Mouse (Mus musculus): ENCODE measurements at regions not wholly inside any gene's neighbourhood (a gene's known extent, or its start where the extent isn't known, plus 50 kb on each side); places are given as distances from the start of the nearest gene placed in this dataset.

GRCm38 (mm10) chr13:71270370-71270769 is 428.8 kb upstream of the Adamts16 start:
- peak overlapping the region; percentile 59 for H3K27ac ChIP-seq (ENCODE audit: insufficient read depth, low read depth, low read length)
- peak; percentile 80 for DNase-seq
- no peak overlapping the region for H3K4me3 ChIP-seq (ENCODE audit: insufficient read depth, low read depth, low read length)
- WGBS: 20% methylated on average over 8 of the region's 8 CpGs
- TF ChIP-seq CTCF (conservative IDR thresholded peaks at IDR 0.05; ENCODE audit: insufficient read depth, insufficient read length, low read depth, low read length): no peak
- TF ChIP-seq POLR2A (IDR thresholded peaks at IDR 0.05; ENCODE audit: low read depth, low read length): no peak
- H3K4me1 ChIP-seq (ENCODE audit: control insufficient read depth, insufficient read depth, low read length): peaks cover 17% of the 10 kb centered on the region
- H3K36me3 ChIP-seq (ENCODE audit: control insufficient read depth, insufficient read depth, low read length): no peaks in the 10 kb centered on the region
- no peaks in the 10 kb centered on the region for H3K27me3 ChIP-seq (replicated peaks; ENCODE audit: control insufficient read depth, insufficient read depth, low read length)

- Histone ChIP-seq H3K4me1 (ENCODE audit: control insufficient read depth, insufficient read depth, low read length) (peaks cover 17% of the 10 kb centered on the region), H3K27me3 (replicated peaks; ENCODE audit: control insufficient read depth, insufficient read depth, low read length) (no peaks in the 10 kb centered on the region), H3K4me3 (ENCODE audit: insufficient read depth, low read depth, low read length) (no peak overlapping the region), H3K27ac (ENCODE audit: insufficient read depth, low read depth, low read length) (peak overlapping the region; percentile 24; the same call in 1 of the 2 replicates), H3K36me3 (ENCODE audit: control insufficient read depth, insufficient read depth, low read length) (no peaks in the 10 kb centered on the region)
- WGBS: 20% methylated on average over 2 of the region's 2 CpGs
- TF ChIP-seq POLR2A (IDR thresholded peaks at IDR 0.05; ENCODE audit: low read depth, low read length): no peak
- no peak for TF ChIP-seq CTCF (conservative IDR thresholded peaks at IDR 0.05; ENCODE audit: insufficient read depth, insufficient read length, low read depth, low read length)
- DNase-seq: peak; percentile 70
Observed at GRCm38 (mm10) chr13:71269496-71269895, 427.9 kb upstream of the Adamts16 start.

GRCm38 (mm10) chr13:71263315-71263878 is 421.8 kb upstream of the Adamts16 start:
- H3K27me3 ChIP-seq (replicated peaks; ENCODE audit: control insufficient read depth, insufficient read depth, low read length): no peaks in the 10 kb centered on the region
- WGBS: 70% methylated on average over 16 of the region's 16 CpGs
- 0 out of 2 replicates have a peak overlapping the region, but pooled peaks have one; percentile 18 for H3K4me3 ChIP-seq (ENCODE audit: insufficient read depth, low read depth, low read length)
- H3K4me1 ChIP-seq (ENCODE audit: control insufficient read depth, insufficient read depth, low read length): no peaks in the 10 kb centered on the region; the same call in 1 of the 2 replicates
- H3K27ac ChIP-seq (ENCODE audit: insufficient read depth, low read depth, low read length): no peak overlapping the region
- no peaks in the 10 kb centered on the region for H3K36me3 ChIP-seq (ENCODE audit: control insufficient read depth, insufficient read depth, low read length)
- TF ChIP-seq POLR2A (IDR thresholded peaks at IDR 0.05; ENCODE audit: low read depth, low read length): no peak
- no peak for TF ChIP-seq CTCF (conservative IDR thresholded peaks at IDR 0.05; ENCODE audit: insufficient read depth, insufficient read length, low read depth, low read length)
- peak; percentile 12 for DNase-seq

GRCm38 (mm10) chr13:71262575-71263295 is 421.1 kb upstream of the Adamts16 start:
- DNase-seq: peak; percentile 26
- WGBS: 68% methylated on average over 10 of the region's 10 CpGs
- H3K4me1 ChIP-seq (ENCODE audit: control insufficient read depth, insufficient read depth, low read length): no peaks in the 10 kb centered on the region; the same call in 1 of the 2 replicates

GRCm38 (mm10) chr13:71254016-71254415 is 412.4 kb upstream of the Adamts16 start:
- H3K27ac ChIP-seq (ENCODE audit: insufficient read depth, low read depth, low read length): no peak overlapping the region
- H3K4me1 ChIP-seq (ENCODE audit: control insufficient read depth, insufficient read depth, low read length): peaks cover 2% of the 10 kb centered on the region; the same call in 1 of the 2 replicates
- no peak overlapping the region for H3K4me3 ChIP-seq (ENCODE audit: insufficient read depth, low read depth, low read length)
- TF ChIP-seq POLR2A (IDR thresholded peaks at IDR 0.05; ENCODE audit: low read depth, low read length): no peak
- TF ChIP-seq CTCF (conservative IDR thresholded peaks at IDR 0.05; ENCODE audit: insufficient read depth, insufficient read length, low read depth, low read length): no peak
- H3K27me3 ChIP-seq (replicated peaks; ENCODE audit: control insufficient read depth, insufficient read depth, low read length): no peaks in the 10 kb centered on the region
- peak; percentile 60 for DNase-seq
- 82% methylated on average over 2 of the region's 2 CpGs for WGBS
- no peaks in the 10 kb centered on the region for H3K36me3 ChIP-seq (ENCODE audit: control insufficient read depth, insufficient read depth, low read length)

More at GRCm38 (mm10) chr13:71262575-71263295, 421.1 kb upstream of the Adamts16 start:
- no peaks in the 10 kb centered on the region for H3K27me3 ChIP-seq (replicated peaks; ENCODE audit: control insufficient read depth, insufficient read depth, low read length)
- no peak overlapping the region for H3K4me3 ChIP-seq (ENCODE audit: insufficient read depth, low read depth, low read length)
- no peaks in the 10 kb centered on the region for H3K36me3 ChIP-seq (ENCODE audit: control insufficient read depth, insufficient read depth, low read length)
- TF ChIP-seq POLR2A (IDR thresholded peaks at IDR 0.05; ENCODE audit: low read depth, low read length) (no peak), CTCF (conservative IDR thresholded peaks at IDR 0.05; ENCODE audit: insufficient read depth, insufficient read length, low read depth, low read length) (no peak)
- H3K27ac ChIP-seq (ENCODE audit: insufficient read depth, low read depth, low read length): no peak overlapping the region

GRCm38 (mm10) chr13:71248261-71249031 is 406.8 kb upstream of the Adamts16 start:
- TF ChIP-seq POLR2A (IDR thresholded peaks at IDR 0.05; ENCODE audit: low read depth, low read length): no peak
- no peak; the same call in 1 of the 2 replicates for TF ChIP-seq CTCF (conservative IDR thresholded peaks at IDR 0.05; ENCODE audit: insufficient read depth, insufficient read length, low read depth, low read length)
- H3K36me3 ChIP-seq (ENCODE audit: control insufficient read depth, insufficient read depth, low read length): no peaks in the 10 kb centered on the region
- WGBS: 41% methylated on average over 8 of the region's 8 CpGs
- H3K4me3 ChIP-seq (ENCODE audit: insufficient read depth, low read depth, low read length): no peak overlapping the region
- DNase-seq: peak; percentile 56
- no peaks in the 10 kb centered on the region for H3K27me3 ChIP-seq (replicated peaks; ENCODE audit: control insufficient read depth, insufficient read depth, low read length)
- H3K27ac ChIP-seq (ENCODE audit: insufficient read depth, low read depth, low read length): no peak overlapping the region
- peaks cover 2% of the 10 kb centered on the region; the same call in 1 of the 2 replicates for H3K4me1 ChIP-seq (ENCODE audit: control insufficient read depth, insufficient read depth, low read length)
